Mouse (Mus musculus): ENCODE measurements around the gene Clcnka. TPM values are rescaled to one million over a fixed set of nuclear protein-coding genes. Genes with fewer than 3 reads are reported as not detected.
A peak's percentile ranks its signal among the peaks of the same experiment; 100 is the strongest.

The Clcnka gene
- polyA plus RNA-seq, 1 experiment from 2014 or later = 0.12 TPM

DNA sequence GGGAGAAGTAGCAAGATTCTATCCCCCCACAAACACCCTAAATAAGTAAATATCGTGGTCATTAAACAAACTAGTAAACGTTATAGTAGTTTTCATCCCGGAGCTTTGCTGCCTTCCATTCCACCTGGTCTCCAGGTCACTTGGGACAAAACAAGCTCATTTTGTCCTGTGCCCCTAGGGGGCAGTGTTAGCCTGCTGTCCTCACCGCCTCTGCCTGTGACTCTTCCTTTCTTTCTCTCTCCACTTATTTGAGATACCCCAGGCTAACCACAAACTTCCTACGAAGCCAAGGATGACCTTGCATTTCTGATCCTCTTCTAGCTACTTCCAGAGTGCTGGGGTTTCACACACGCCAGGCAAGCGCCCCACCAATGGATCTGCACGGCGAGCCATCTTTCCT, 32.5 kb upstream of the Clcnka start:
- no peak for DNase-seq (ENCODE audit: low read depth, low spot score)
- H3K27me3 ChIP-seq = no peaks in the 10 kb centered on the region
- in situ Hi-C loops (cut with MboI; ENCODE audit: low pct_unique_long_range_greater_than_20kb) = no loop called here
- no peak for TF ChIP-seq CTCF (IDR thresholded peaks at IDR 0.05)
- no peak for ATAC-seq
- ChIA-PET CTCF (interaction anchor here (0.7 to 8.1 kb wide), 22 partner anchors 8 to 164 kb away, joined by 3 to 134 read pairs (median 3); partner anchors contain the start of gene Hspb7), POLR2A (no interaction called here)

DNA sequence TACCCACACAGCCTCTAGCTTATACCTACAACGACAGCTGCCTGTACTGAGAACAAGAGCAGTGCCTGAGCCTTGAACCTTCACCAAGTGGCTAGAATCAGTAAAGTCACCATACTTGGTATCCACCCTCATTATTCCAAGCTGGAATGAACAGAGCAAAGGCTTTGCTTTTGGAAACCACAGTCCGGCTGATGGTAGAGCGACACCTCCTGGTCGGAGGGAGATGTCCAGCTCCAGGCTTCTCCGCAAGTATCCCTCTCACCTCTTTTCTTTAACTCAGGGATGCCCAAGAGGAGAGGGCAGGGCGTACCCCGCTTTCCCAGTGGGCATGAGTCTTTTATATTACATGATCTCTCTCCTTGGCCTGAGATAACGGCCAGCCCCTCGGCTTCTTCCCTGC, 31.3 kb upstream of the Clcnka start:
- DNase-seq (ENCODE audit: low read depth, low spot score) = no peak
- in situ Hi-C loops (cut with MboI; ENCODE audit: low pct_unique_long_range_greater_than_20kb) = no loop called here
- CTCF ChIA-PET = interaction anchor here (1.1 to 8.1 kb wide), 9 partner anchors 14 to 165 kb away, joined by 3 to 134 read pairs (median 4); partner anchors contain the start of gene Clcnkb
- ATAC-seq = no peak
- no peaks in the 10 kb centered on the region for H3K27me3 ChIP-seq
- no peak for TF ChIP-seq CTCF (IDR thresholded peaks at IDR 0.05)
- POLR2A ChIA-PET = interaction anchor here (3.2 kb wide), 1 partner anchor 23 kb away, joined by 16 read pairs; no protein-coding TSS in a partner anchor

DNA sequence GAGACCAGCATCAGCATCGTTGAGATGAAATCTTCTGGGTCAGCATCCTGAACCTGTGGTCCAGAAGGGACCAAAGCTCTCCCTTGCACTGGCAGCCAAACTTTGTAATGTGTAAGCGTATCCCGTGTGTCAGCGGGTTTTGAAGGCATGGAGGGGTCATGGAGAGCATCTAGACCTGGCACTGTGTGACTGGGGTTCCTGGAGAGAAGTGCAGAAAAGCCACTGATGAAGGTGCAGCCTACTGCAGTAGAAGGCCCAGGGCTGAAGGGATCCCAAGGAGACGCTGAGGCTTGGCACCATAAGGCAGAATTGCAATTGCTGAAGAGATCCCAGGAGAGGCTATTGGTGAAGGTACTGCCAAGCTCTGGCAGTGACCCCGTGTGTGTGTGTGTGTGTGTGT, 30.9 kb upstream of the Clcnka start:
- DNase-seq (ENCODE audit: low read depth, low spot score) (no peak), ATAC-seq (no peak)
- TF ChIP-seq CTCF (IDR thresholded peaks at IDR 0.05) = no peak
- in situ Hi-C loops (cut with MboI; ENCODE audit: low pct_unique_long_range_greater_than_20kb) = no loop called here
- H3K27me3 ChIP-seq = no peaks in the 10 kb centered on the region
- POLR2A ChIA-PET = interaction anchor here (3.2 kb wide), 1 partner anchor 23 kb away, joined by 16 read pairs; no protein-coding TSS in a partner anchor
- CTCF ChIA-PET = interaction anchor here (1.1 to 8.1 kb wide), 7 partner anchors 13 to 165 kb away, joined by 3 to 134 read pairs (median 4); partner anchors contain the start of gene Clcnkb

DNA sequence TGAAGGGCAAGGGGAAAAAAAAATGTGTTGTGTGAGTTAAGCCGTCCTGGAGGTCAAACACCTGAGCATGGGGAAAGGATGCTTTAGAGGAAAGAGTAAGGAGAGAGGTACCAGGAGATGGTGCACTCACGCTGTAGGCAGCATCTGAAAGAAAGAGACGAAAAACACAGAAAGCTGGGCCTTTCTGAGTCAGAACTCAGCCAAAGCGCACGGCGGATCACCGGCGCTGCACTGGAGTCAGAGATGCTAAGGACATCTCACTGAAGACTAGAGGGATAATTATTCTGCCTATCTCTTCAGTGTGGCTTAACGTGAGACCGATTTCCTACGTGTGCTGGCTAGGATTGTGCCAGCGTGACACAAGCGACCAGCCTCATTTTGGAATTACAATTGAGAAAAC, 29.4 kb upstream of the Clcnka start:
- in situ Hi-C loops (cut with MboI; ENCODE audit: low pct_unique_long_range_greater_than_20kb) = no loop called here
- ChIA-PET CTCF (interaction anchor here (1.2 to 8.1 kb wide), 2 partner anchors 23 to 148 kb away, joined by 4 to 134 read pairs; no protein-coding TSS in a partner anchor), POLR2A (interaction anchor here (3.2 kb wide), 1 partner anchor 21 kb away, joined by 16 read pairs; no protein-coding TSS in a partner anchor)
- H3K27me3 ChIP-seq = no peaks in the 10 kb centered on the region
- ATAC-seq = no peak
- no peak for DNase-seq (ENCODE audit: low read depth, low spot score)
- TF ChIP-seq CTCF (IDR thresholded peaks at IDR 0.05) = no peak

DNA sequence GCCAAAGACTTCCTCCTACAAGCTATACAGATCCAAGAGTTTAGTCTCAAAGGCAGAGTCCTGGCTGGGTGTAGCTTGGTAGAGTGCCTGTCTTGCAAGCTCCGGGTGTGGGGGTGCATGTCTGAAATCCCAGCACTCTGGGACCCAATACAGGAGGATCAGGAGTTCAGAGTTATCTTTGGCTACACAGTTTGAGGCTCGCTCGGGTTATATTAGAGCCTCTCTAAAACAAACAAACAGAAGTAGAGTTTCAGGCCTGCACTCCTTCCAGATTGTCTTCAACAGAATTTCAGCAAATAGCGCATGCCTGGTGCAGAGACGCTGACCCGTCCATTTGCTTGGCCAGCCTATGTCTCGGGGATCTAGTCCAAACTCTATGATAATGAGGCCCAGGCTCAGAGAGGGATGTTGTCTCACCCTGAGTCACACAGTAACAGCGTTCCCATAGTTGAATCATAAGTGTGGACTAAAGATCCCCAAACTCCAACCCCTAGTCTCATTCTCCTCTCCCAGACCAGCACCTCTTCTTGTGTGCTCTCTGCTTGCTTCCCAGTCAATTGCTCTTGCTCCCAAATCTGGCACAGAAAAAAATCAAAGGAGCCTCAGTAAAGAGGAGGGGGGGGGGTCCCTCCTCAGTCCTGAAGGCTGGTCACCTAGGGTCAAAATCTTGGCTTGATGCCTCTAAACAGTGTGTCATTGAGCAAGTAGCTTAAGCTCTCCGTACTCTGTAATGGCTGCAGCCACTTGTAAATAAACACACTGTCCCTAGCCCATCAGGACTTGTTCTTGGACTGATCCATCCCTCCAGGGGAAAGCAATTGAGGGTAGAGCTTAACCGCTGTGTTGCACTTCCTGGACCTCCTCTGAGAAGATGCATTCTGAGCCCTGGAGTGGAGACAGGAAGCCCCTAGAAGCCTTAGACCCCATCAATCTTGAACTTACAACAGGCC, 28.5 kb upstream of the Clcnka start:
- CTCF ChIA-PET = interaction anchor here (0.9 to 8.1 kb wide), 3 partner anchors 22 to 149 kb away, joined by 4 to 134 read pairs (median 4); no protein-coding TSS in a partner anchor
- POLR2A ChIA-PET = interaction anchor here (3.2 kb wide), 1 partner anchor 21 kb away, joined by 16 read pairs; no protein-coding TSS in a partner anchor
- no peak for TF ChIP-seq CTCF (IDR thresholded peaks at IDR 0.05)
- in situ Hi-C loops (cut with MboI; ENCODE audit: low pct_unique_long_range_greater_than_20kb) = no loop called here
- ATAC-seq (no peak), DNase-seq (ENCODE audit: low read depth, low spot score) (no peak)
- no peaks in the 10 kb centered on the region for H3K27me3 ChIP-seq

DNA sequence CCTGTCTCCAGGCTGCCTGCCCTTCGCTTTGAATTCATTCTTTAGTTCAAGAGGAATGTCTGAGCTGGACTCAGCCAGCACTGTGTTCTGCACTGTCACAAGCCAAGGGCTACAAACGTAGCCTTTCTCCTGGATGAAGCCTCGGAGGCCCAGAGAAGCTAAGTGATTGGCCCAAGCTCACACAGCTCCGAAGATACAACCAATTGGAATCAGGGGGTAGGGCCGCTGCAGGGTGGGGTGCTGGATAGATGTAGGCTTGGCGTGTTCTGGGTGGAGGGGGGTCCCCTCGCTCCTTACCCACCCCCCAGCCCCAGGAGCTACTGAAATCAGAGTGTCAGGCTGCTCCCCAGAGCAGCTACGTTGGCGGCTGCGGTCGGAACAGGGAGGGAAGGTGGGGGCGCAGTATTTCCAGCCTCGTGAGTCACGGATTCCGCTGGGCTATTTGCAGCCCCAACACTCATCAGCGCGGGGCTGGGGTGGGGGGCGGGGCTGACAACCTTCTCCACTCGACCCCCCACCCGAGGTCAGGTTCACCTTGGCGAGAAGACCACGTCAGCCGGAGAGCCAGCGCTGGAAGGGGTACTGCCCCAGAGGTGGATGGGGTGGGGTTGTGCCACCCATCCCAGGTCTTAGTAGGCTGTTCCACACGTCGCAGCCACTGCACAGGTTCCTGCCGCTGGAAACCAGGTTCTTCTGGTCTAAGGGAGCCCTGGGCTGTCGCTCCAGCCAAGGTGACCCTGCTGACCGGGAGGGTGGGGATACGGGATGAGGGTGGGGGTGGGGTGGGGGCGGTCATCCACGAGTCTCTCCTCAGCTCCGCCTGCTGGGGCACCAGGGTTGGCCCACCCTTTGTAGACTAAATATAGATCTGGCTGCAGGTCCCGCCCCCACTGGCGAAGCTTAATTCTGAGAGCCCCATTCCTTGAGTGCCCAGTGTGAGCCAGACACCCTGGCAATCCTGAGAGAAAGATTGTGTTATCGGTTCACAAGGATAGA, 27.3 kb upstream of the Clcnka start:
- peak; percentile 70 for ATAC-seq
- CTCF ChIA-PET = interaction anchor here (0.9 to 8.1 kb wide), 4 partner anchors 21 to 147 kb away, joined by 3 to 134 read pairs (median 4); no protein-coding TSS in a partner anchor
- POLR2A ChIA-PET = interaction anchor here (1.0 to 1.4 kb wide), 2 partner anchors 18 to 21 kb away, joined by 3 read pairs; no protein-coding TSS in a partner anchor
- no peak for TF ChIP-seq CTCF (IDR thresholded peaks at IDR 0.05)
- in situ Hi-C loops (cut with MboI; ENCODE audit: low pct_unique_long_range_greater_than_20kb) = no loop called here
- peak; percentile 61 for DNase-seq (ENCODE audit: low read depth, low spot score)
- H3K27me3 ChIP-seq = no peaks in the 10 kb centered on the region

DNA sequence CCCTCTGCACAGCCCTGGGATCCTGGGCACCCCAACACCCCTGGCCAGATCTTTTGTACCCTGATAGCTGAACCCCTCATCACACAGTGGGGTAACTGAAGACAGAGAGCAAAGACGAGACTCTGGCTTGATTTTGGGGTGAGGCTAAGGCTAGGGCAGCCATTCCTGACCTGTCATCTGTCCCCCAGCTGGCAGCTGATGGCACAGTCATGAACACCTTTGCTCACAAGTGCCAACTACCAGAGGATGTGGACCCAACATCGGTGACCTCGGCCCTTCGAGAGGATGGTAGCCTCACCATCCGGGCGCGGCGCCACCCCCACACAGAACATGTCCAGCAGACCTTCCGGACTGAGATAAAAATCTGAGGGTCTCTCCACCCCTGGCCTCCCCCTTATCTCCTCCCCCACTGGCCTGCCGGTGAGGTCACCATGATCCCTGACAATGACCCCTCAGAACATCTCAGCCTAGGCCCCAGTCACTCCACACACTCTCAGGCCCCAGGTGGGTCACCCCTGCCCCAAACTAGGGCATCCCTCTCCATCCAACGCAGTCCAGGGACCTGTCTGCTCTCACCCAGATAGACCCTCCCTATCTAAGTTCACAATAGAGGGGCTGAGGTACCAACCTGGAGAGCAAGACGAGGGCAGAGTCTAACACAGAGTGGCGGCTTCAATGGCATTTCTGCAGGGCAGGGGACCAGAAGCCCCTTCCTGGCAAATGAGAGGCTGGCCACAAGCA, 25.3 kb upstream of the Clcnka start:
- in situ Hi-C loops (cut with MboI; ENCODE audit: low pct_unique_long_range_greater_than_20kb) = no loop called here
- no peaks in the 10 kb centered on the region for H3K27me3 ChIP-seq
- ChIA-PET POLR2A (no interaction called here), CTCF (no interaction called here)
- ATAC-seq (no peak), DNase-seq (ENCODE audit: low read depth, low spot score) (no peak)
- no peak for TF ChIP-seq CTCF (IDR thresholded peaks at IDR 0.05)

DNA sequence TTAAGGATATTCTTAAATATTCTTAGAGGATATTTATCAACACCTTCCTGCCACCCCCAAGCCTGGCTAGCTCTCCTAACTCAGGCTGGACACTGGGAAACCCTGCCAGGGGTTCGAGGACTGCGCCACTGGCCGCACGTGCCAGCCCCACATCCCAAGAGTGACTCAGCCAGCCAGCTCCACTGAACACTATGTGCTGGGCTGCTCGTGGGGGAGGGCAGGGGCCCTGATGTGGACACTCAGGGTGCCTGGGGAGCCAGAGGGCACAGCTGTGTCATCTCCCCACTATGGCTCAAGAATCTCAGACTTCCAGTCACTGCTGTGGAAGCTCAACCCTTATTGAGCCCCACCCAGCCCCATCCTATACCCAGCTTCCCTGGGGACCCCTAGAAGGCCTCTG, 24.8 kb upstream of the Clcnka start:
- no peak for TF ChIP-seq CTCF (IDR thresholded peaks at IDR 0.05)

DNA sequence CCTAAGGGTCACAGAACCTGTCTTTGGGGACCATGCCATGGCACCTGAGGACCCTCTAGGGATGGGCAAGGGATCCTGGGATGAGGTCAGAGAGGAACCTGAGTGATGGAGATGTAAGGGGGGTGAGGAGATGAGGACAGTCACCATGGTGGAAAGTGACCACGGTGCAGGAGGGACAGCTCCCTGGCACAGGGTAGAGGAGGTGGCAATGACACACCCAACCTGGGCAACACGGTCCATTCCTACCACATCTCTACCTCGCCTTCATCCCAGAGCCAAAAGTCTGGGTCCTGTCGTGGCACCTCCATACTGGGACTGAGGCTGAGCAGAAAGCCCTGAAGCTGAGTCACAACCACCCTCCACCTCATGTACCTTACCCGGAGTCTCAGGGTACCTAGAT, 24.3 kb upstream of the Clcnka start:
- no peaks in the 10 kb centered on the region for H3K27me3 ChIP-seq
- in situ Hi-C loops (cut with MboI; ENCODE audit: low pct_unique_long_range_greater_than_20kb) = no loop called here
- ChIA-PET POLR2A (no interaction called here), CTCF (interaction anchor here (1.3 kb wide), 1 partner anchor 17 kb away, joined by 3 read pairs; no protein-coding TSS in a partner anchor)
- no peak for DNase-seq (ENCODE audit: low read depth, low spot score)
- no peak for ATAC-seq
- TF ChIP-seq CTCF (IDR thresholded peaks at IDR 0.05) = no peak

More for the DNA sequence above, 24.8 kb upstream of the Clcnka start:
- ChIA-PET CTCF (interaction anchor here (1.3 kb wide), 1 partner anchor 18 kb away, joined by 3 read pairs; no protein-coding TSS in a partner anchor), POLR2A (no interaction called here)
- ATAC-seq (no peak), DNase-seq (ENCODE audit: low read depth, low spot score) (no peak)
- in situ Hi-C loops (cut with MboI; ENCODE audit: low pct_unique_long_range_greater_than_20kb) = no loop called here
- no peaks in the 10 kb centered on the region for H3K27me3 ChIP-seq
